Mouse (Mus musculus) left cerebral cortex, postnatal 25 days (tissue): ENCODE results near the gene Cops7b. TPM values are rescaled to one million over a fixed set of nuclear protein-coding genes. Genes with fewer than 3 reads are reported as not detected.
A peak's percentile ranks its signal among the peaks of the same experiment; 100 is the strongest.
"Not testable (repeated sequence)": the region's sequence is repeated elsewhere in the genome, so short reads cannot be mapped to it uniquely, and the experiment has no call there.

ENCODE experiments used
- DNase-seq, 2 experiments: peaks; one replicate each; pipeline ENCODE4 v3.0.0; 2022; ENCODE audit warnings: low spot score in 2 of 2, mixed read lengths in 1 of 2
- intact Hi-C: fragments of 180-260 bp; cut with DNase I; formaldehyde crosslinking; loops from one replicate; pipeline ENCODE4 v1.15.1; 2025
- total RNA-seq, 2 experiments: library from RNA; stranded (reverse); gene quantifications; 2 replicates each; pipeline ENCODE4 v1.2.3; 2021

Cops7b gene
- total RNA-seq = 10 to 100 TPM; 27.5 to 29.6 TPM

- DNase-seq = peak; percentile 98 to 99
- intact Hi-C loops = no loop called here
These were observed at the start of gene Cops7b, which contains the start of gene Pde6d for GRCm38 (mm10) chr1:86582451-86583096. TSS of gene Cops7b (plus strand) at chr1:86582904. TSS of gene Pde6d (minus strand) at chr1:86582629.

- intact Hi-C loops = no loop called here
- DNase-seq = peak; percentile 59 to 87
These were observed 49.1 kb upstream of the Cops7b start for GRCm38 (mm10) chr1:86533411-86534130.

- DNase-seq = no peak
- intact Hi-C loops = no loop called here
These were observed 44.3 kb upstream of the Cops7b start for GRCm38 (mm10) chr1:86538383-86538782.

GRCm38 (mm10) chr1:86539583-86539982 is 43.1 kb upstream of the Cops7b start:
- DNase-seq, intact Hi-C loops: not testable (repeated sequence)

- DNase-seq = no peak
- intact Hi-C loops = no loop called here
These were observed 40.1 kb upstream of the Cops7b start for GRCm38 (mm10) chr1:86542584-86542983.

GRCm38 (mm10) chr1:86546797-86547196 is 35.9 kb upstream of the Cops7b start:
- DNase-seq = no peak
- intact Hi-C loops = no loop called here

GRCm38 (mm10) chr1:86551299-86551698 is 31.4 kb upstream of the Cops7b start:
- intact Hi-C loops = no loop called here
- DNase-seq = no peak

- intact Hi-C loops = no loop called here
- no peak for DNase-seq
These were observed 30.8 kb upstream of the Cops7b start for GRCm38 (mm10) chr1:86551877-86552276.

GRCm38 (mm10) chr1:86555665-86556064 is 27.0 kb upstream of the Cops7b start:
- intact Hi-C loops = no loop called here

GRCm38 (mm10) chr1:86557872-86558271 is 24.8 kb upstream of the Cops7b start:
- intact Hi-C loops = no loop called here
- DNase-seq = no peak

More at GRCm38 (mm10) chr1:86555665-86556064, 27.0 kb upstream of the Cops7b start:
- no peak for DNase-seq

- intact Hi-C loops = no loop called here
- DNase-seq = no peak
These were observed 23.5 kb upstream of the Cops7b start for GRCm38 (mm10) chr1:86559232-86559631.

GRCm38 (mm10) chr1:86562663-86563062 is 20.0 kb upstream of the Cops7b start:
- intact Hi-C loops = no loop called here
- no peak for DNase-seq

GRCm38 (mm10) chr1:86568409-86568808 is 14.3 kb upstream of the Cops7b start:
- DNase-seq = no peak
- intact Hi-C loops = no loop called here

GRCm38 (mm10) chr1:86569292-86569860 is 13.3 kb upstream of the Cops7b start:
- intact Hi-C loops = no loop called here
- no peak for DNase-seq

- intact Hi-C loops = no loop called here
- no peak for DNase-seq
These were observed 11.3 kb upstream of the Cops7b start for GRCm38 (mm10) chr1:86571381-86571780.

- intact Hi-C loops = no loop called here
- peak in 1 of 2 experiments; percentile 28 for DNase-seq
These were observed 10.8 kb upstream of the Cops7b start for GRCm38 (mm10) chr1:86571941-86572340.

- intact Hi-C loops = no loop called here
- DNase-seq = no peak
These were observed 2.3 kb upstream of the Cops7b start for GRCm38 (mm10) chr1:86580426-86580825.

- intact Hi-C loops = no loop called here
- DNase-seq = peak in 1 of 2 experiments; percentile 10
These were observed 833 bp upstream of the Cops7b start for GRCm38 (mm10) chr1:86581692-86582450.

GRCm38 (mm10) chr1:86583709-86584108 is 1.0 kb downstream of the Cops7b start:
- intact Hi-C loops = no loop called here

GRCm38 (mm10) chr1:86586992-86587391 is 4.3 kb downstream of the Cops7b start:
- peak; percentile 81 for DNase-seq
- intact Hi-C loops = no loop called here

More at GRCm38 (mm10) chr1:86583709-86584108, 1.0 kb downstream of the Cops7b start:
- DNase-seq = no peak
